Mouse (Mus musculus): ENCODE measurements around the gene Gpbp1. TPM values are rescaled to one million over a fixed set of nuclear protein-coding genes. Genes with fewer than 3 reads are reported as not detected.
A peak's percentile ranks its signal among the peaks of the same experiment; 100 is the strongest.

Gpbp1 gene
- polyA plus RNA-seq, 1 experiment from 2014 or later = 93.6 TPM

GRCm38 (mm10) chr13:111418087-111418486 lies 71.8 kb downstream of the Gpbp1 start:
- Histone ChIP-seq H3K27ac (ENCODE audit: low read length) (no peak overlapping the region), H3K4me1 (ENCODE audit: control insufficient read depth, insufficient read depth, low read length) (no peaks in the 10 kb centered on the region), H3K9me3 (replicated peaks; ENCODE audit: control insufficient read depth, low read length, poor library complexity, severe bottlenecking) (no peaks in the 10 kb centered on the region), H3K4me2 (ENCODE audit: low read length) (no peak overlapping the region), H3K9ac (ENCODE audit: low read depth, low read length) (no peak overlapping the region), H3K36me3 (ENCODE audit: control insufficient read depth, insufficient read depth, low read length) (no peaks in the 10 kb centered on the region), H3K4me3 (ENCODE audit: low read depth, low read length) (no peak overlapping the region), H3K27me3 (ENCODE audit: control insufficient read depth, insufficient read depth, low read depth, low read length) (no peaks in the 10 kb centered on the region)
- 80% methylated on average over 2 of the region's 2 CpGs for WGBS
- no peak for ATAC-seq

- Histone ChIP-seq H3K4me3 (ENCODE audit: low read depth, low read length) (no peak overlapping the region), H3K27ac (ENCODE audit: low read length) (no peak overlapping the region), H3K27me3 (ENCODE audit: control insufficient read depth, insufficient read depth, low read depth, low read length) (no peaks in the 10 kb centered on the region), H3K9ac (ENCODE audit: low read depth, low read length) (no peak overlapping the region), H3K9me3 (replicated peaks; ENCODE audit: control insufficient read depth, low read length, poor library complexity, severe bottlenecking) (no peaks in the 10 kb centered on the region), H3K4me2 (ENCODE audit: low read length) (no peak overlapping the region), H3K4me1 (ENCODE audit: control insufficient read depth, insufficient read depth, low read length) (no peaks in the 10 kb centered on the region), H3K36me3 (ENCODE audit: control insufficient read depth, insufficient read depth, low read length) (no peaks in the 10 kb centered on the region)
- WGBS = 35% methylated on average over 4 of the region's 4 CpGs
- ATAC-seq = no peak
Observed at GRCm38 (mm10) chr13:111413156-111413555, 76.8 kb downstream of the Gpbp1 start.

GRCm38 (mm10) chr13:111410831-111411230 lies 79.1 kb downstream of the Gpbp1 start:
- WGBS = 5% methylated on average over 7 of the region's 7 CpGs
- Histone ChIP-seq H3K4me3 (ENCODE audit: low read depth, low read length) (no peak overlapping the region), H3K9me3 (replicated peaks; ENCODE audit: control insufficient read depth, low read length, poor library complexity, severe bottlenecking) (no peaks in the 10 kb centered on the region), H3K4me2 (ENCODE audit: low read length) (no peak overlapping the region), H3K27ac (ENCODE audit: low read length) (no peak overlapping the region), H3K27me3 (ENCODE audit: control insufficient read depth, insufficient read depth, low read depth, low read length) (no peaks in the 10 kb centered on the region), H3K36me3 (ENCODE audit: control insufficient read depth, insufficient read depth, low read length) (no peaks in the 10 kb centered on the region), H3K9ac (ENCODE audit: low read depth, low read length) (no peak overlapping the region), H3K4me1 (ENCODE audit: control insufficient read depth, insufficient read depth, low read length) (no peaks in the 10 kb centered on the region)
- ATAC-seq = 0 out of 2 replicates have a peak, but pooled peaks have one; percentile 33

- Histone ChIP-seq H3K36me3 (ENCODE audit: control insufficient read depth, insufficient read depth, low read length) (no peaks in the 10 kb centered on the region), H3K9ac (ENCODE audit: low read depth, low read length) (no peak overlapping the region), H3K27ac (ENCODE audit: low read length) (no peak overlapping the region), H3K4me1 (ENCODE audit: control insufficient read depth, insufficient read depth, low read length) (no peaks in the 10 kb centered on the region), H3K4me2 (ENCODE audit: low read length) (no peak overlapping the region), H3K4me3 (ENCODE audit: low read depth, low read length) (no peak overlapping the region), H3K27me3 (ENCODE audit: control insufficient read depth, insufficient read depth, low read depth, low read length) (no peaks in the 10 kb centered on the region), H3K9me3 (replicated peaks; ENCODE audit: control insufficient read depth, low read length, poor library complexity, severe bottlenecking) (no peaks in the 10 kb centered on the region)
- 71% methylated on average over 9 of the region's 9 CpGs for WGBS
- ATAC-seq = no peak
Observed at GRCm38 (mm10) chr13:111406859-111407389, 83.0 kb downstream of the Gpbp1 start.

- ATAC-seq = no peak
- Histone ChIP-seq H3K27ac (ENCODE audit: low read length) (no peak overlapping the region), H3K4me2 (ENCODE audit: low read length) (no peak overlapping the region), H3K27me3 (ENCODE audit: control insufficient read depth, insufficient read depth, low read depth, low read length) (no peaks in the 10 kb centered on the region), H3K9me3 (replicated peaks; ENCODE audit: control insufficient read depth, low read length, poor library complexity, severe bottlenecking) (no peaks in the 10 kb centered on the region), H3K4me3 (ENCODE audit: low read depth, low read length) (no peak overlapping the region), H3K4me1 (ENCODE audit: control insufficient read depth, insufficient read depth, low read length) (no peaks in the 10 kb centered on the region), H3K36me3 (ENCODE audit: control insufficient read depth, insufficient read depth, low read length) (no peaks in the 10 kb centered on the region), H3K9ac (ENCODE audit: low read depth, low read length) (no peak overlapping the region)
- 95% methylated on average over 3 of the region's 3 CpGs for WGBS
Observed at GRCm38 (mm10) chr13:111405956-111406355, 84.0 kb downstream of the Gpbp1 start.

- no peaks in the 10 kb centered on the region for H3K9me3 ChIP-seq (replicated peaks; ENCODE audit: control insufficient read depth, low read length, poor library complexity, severe bottlenecking)
- no peak for ATAC-seq
- WGBS = 44% methylated on average over 5 of the region's 5 CpGs
Observed at GRCm38 (mm10) chr13:111397600-111398151, 92.2 kb downstream of the Gpbp1 start.

GRCm38 (mm10) chr13:111397061-111397460 lies 92.8 kb downstream of the Gpbp1 start:
- Histone ChIP-seq H3K9ac (ENCODE audit: low read depth, low read length) (no peak overlapping the region), H3K36me3 (ENCODE audit: control insufficient read depth, insufficient read depth, low read length) (no peaks in the 10 kb centered on the region), H3K27me3 (ENCODE audit: control insufficient read depth, insufficient read depth, low read depth, low read length) (no peaks in the 10 kb centered on the region), H3K27ac (ENCODE audit: low read length) (no peak overlapping the region), H3K4me1 (ENCODE audit: control insufficient read depth, insufficient read depth, low read length) (no peaks in the 10 kb centered on the region), H3K4me3 (ENCODE audit: low read depth, low read length) (no peak overlapping the region), H3K4me2 (ENCODE audit: low read length) (no peak overlapping the region), H3K9me3 (replicated peaks; ENCODE audit: control insufficient read depth, low read length, poor library complexity, severe bottlenecking) (no peaks in the 10 kb centered on the region)
- WGBS = 62% methylated on average over 7 of the region's 7 CpGs
- no peak for ATAC-seq

More at GRCm38 (mm10) chr13:111397600-111398151, 92.2 kb downstream of the Gpbp1 start:
- H3K9ac ChIP-seq (ENCODE audit: low read depth, low read length) = no peak overlapping the region
- no peaks in the 10 kb centered on the region for H3K36me3 ChIP-seq (ENCODE audit: control insufficient read depth, insufficient read depth, low read length)
- no peaks in the 10 kb centered on the region for H3K4me1 ChIP-seq (ENCODE audit: control insufficient read depth, insufficient read depth, low read length)
- H3K27me3 ChIP-seq (ENCODE audit: control insufficient read depth, insufficient read depth, low read depth, low read length) = no peaks in the 10 kb centered on the region
- no peak overlapping the region for H3K27ac ChIP-seq (ENCODE audit: low read length)
- no peak overlapping the region for H3K4me3 ChIP-seq (ENCODE audit: low read depth, low read length)
- no peak overlapping the region for H3K4me2 ChIP-seq (ENCODE audit: low read length)

GRCm38 (mm10) chr13:111395528-111395927 lies 94.4 kb downstream of the Gpbp1 start:
- H3K4me2 ChIP-seq (ENCODE audit: low read length) = no peak overlapping the region
- 88% methylated on average over 7 of the region's 7 CpGs for whole genome bisulfite sequencing
- no peaks in the 10 kb centered on the region for H3K36me3 ChIP-seq (ENCODE audit: control insufficient read depth, insufficient read depth, low read length)
- H3K9ac ChIP-seq (ENCODE audit: low read depth, low read length) = no peak overlapping the region
- H3K4me3 ChIP-seq (ENCODE audit: low read depth, low read length) = no peak overlapping the region
- no peaks in the 10 kb centered on the region for H3K4me1 ChIP-seq (ENCODE audit: control insufficient read depth, insufficient read depth, low read length)
- ATAC-seq = no peak
- no peaks in the 10 kb centered on the region for H3K27me3 ChIP-seq (ENCODE audit: control insufficient read depth, insufficient read depth, low read depth, low read length)
- H3K9me3 ChIP-seq (replicated peaks; ENCODE audit: control insufficient read depth, low read length, poor library complexity, severe bottlenecking) = no peaks in the 10 kb centered on the region
- no peak overlapping the region for H3K27ac ChIP-seq (ENCODE audit: low read length)

GRCm38 (mm10) chr13:111394904-111395303 lies 95.0 kb downstream of the Gpbp1 start:
- Histone ChIP-seq H3K4me2 (ENCODE audit: low read length) (no peak overlapping the region), H3K27ac (ENCODE audit: low read length) (no peak overlapping the region), H3K9me3 (replicated peaks; ENCODE audit: control insufficient read depth, low read length, poor library complexity, severe bottlenecking) (no peaks in the 10 kb centered on the region), H3K36me3 (ENCODE audit: control insufficient read depth, insufficient read depth, low read length) (no peaks in the 10 kb centered on the region), H3K4me3 (ENCODE audit: low read depth, low read length) (no peak overlapping the region), H3K4me1 (ENCODE audit: control insufficient read depth, insufficient read depth, low read length) (no peaks in the 10 kb centered on the region), H3K27me3 (ENCODE audit: control insufficient read depth, insufficient read depth, low read depth, low read length) (no peaks in the 10 kb centered on the region), H3K9ac (ENCODE audit: low read depth, low read length) (no peak overlapping the region)
- ATAC-seq = no peak
- WGBS = 79% methylated on average over 4 of the region's 4 CpGs

Measured in midbrain, embryonic 16.5 days (tissue).